Mouse (Mus musculus) intestine, embryonic 16.5 days (tissue): ENCODE results near the gene Gnat1. TPM values are rescaled to one million over a fixed set of nuclear protein-coding genes. Genes with fewer than 3 reads are reported as not detected.

Experiments used
- ATAC-seq: fragments of 200-750 bp; cut with Nextera tagmentation; 2 replicates; pipeline ENCODE4 v1.8.0; 2017; ENCODE audit warnings: moderate TSS enrichment, moderate library complexity
- H3K27ac ChIP-seq: fragments of 300-500 bp; sonication (generic); 2 replicates; pipeline ENCODE4 v1.5.1; 2014; ENCODE audit warnings: mild to moderate bottlenecking, low read length
- H3K27me3 ChIP-seq: fragments of 300-500 bp; sonication (generic); replicated peaks from 2 replicates; pipeline ENCODE4 v1.6.1; 2014; ENCODE audit warnings: low read length, control low read depth, mixed read lengths; ENCODE audit not compliant: control insufficient read depth, insufficient read depth
- H3K36me3 ChIP-seq: fragments of 300-500 bp; sonication (generic); 2 replicates; pipeline ENCODE4 v1.6.1; 2014; ENCODE audit warnings: low read length, control low read depth; ENCODE audit not compliant: control insufficient read depth, insufficient read depth
- H3K4me1 ChIP-seq: fragments of 300-500 bp; sonication (generic); 2 replicates; pipeline ENCODE4 v1.6.1; 2014; ENCODE audit warnings: low read length, control low read depth, mixed read lengths; ENCODE audit not compliant: control insufficient read depth, insufficient read depth
- H3K4me2 ChIP-seq: fragments of 300-500 bp; sonication (generic); 2 replicates; pipeline ENCODE4 v1.6.1; 2014; ENCODE audit warnings: low read depth, low read length, control low read depth
- H3K4me3 ChIP-seq: fragments of 300-500 bp; sonication (generic); 2 replicates; pipeline ENCODE4 v1.5.1; 2014; ENCODE audit warnings: mild to moderate bottlenecking, low read length
- H3K9ac ChIP-seq: fragments of 300-500 bp; sonication (generic); 2 replicates; pipeline ENCODE4 v1.6.1; 2014; ENCODE audit warnings: low read depth, low read length
- H3K9me3 ChIP-seq: fragments of 300-500 bp; sonication (generic); 2 replicates; pipeline ENCODE4 v1.6.1; 2016; ENCODE audit warnings: low read length, control low read depth; ENCODE audit not compliant: control insufficient read depth
- WGBS: fragments of 180-500 bp; shearing (Covaris S2); extraction: QIAGEN DNeasy Blood & Tissue Kit; methylation state at CpG from one replicate; pipeline ENCODE4 v1.1.7; 2014; 5-methylcytosine and 5-hydroxymethylcytosine counted together
- polyA plus RNA-seq: library from polyadenylated mRNA; unstranded; fragments of >200 nt; fragmentation: Nextera tagmentation; extraction: Ambion mirVana; gene quantifications from 2 replicates; pipeline ENCODE4 v1.2.1, GENCODE M21; 2015

The Gnat1 gene
- polyA plus RNA-seq, 1 experiment from 2014 or later = 1.6 TPM

GRCm38 (mm10) chr9:107701594-107701993, 22.1 kb upstream of the Gnat1 start:
- H3K4me2 ChIP-seq = no peak overlapping the region
- H3K9me3 ChIP-seq = no peaks in the 10 kb centered on the region
- H3K9ac ChIP-seq = peak overlapping the region; percentile 48
- no peak overlapping the region for H3K4me3 ChIP-seq
- no peaks in the 10 kb centered on the region for H3K27me3 ChIP-seq
- H3K27ac ChIP-seq = peak overlapping the region; percentile 46
- H3K4me1 ChIP-seq = peaks cover 92% of the 10 kb centered on the region
- no peaks in the 10 kb centered on the region for H3K36me3 ChIP-seq
- 38% methylated on average over 12 of the region's 12 CpGs for WGBS
- ATAC-seq = peak; percentile 26; the same call in 1 of the 2 replicates

GRCm38 (mm10) chr9:107700114-107700571, 20.6 kb upstream of the Gnat1 start:
- Histone ChIP-seq H3K4me2 (no peak overlapping the region), H3K27ac (peak overlapping the region; percentile 65), H3K9me3 (no peaks in the 10 kb centered on the region), H3K27me3 (no peaks in the 10 kb centered on the region), H3K36me3 (no peaks in the 10 kb centered on the region), H3K9ac (peak overlapping the region; percentile 4; the same call in 1 of the 2 replicates), H3K4me3 (no peak overlapping the region), H3K4me1 (peaks cover 85% of the 10 kb centered on the region)
- ATAC-seq = no peak
- WGBS = 43% methylated on average over 6 of the region's 6 CpGs

DNA sequence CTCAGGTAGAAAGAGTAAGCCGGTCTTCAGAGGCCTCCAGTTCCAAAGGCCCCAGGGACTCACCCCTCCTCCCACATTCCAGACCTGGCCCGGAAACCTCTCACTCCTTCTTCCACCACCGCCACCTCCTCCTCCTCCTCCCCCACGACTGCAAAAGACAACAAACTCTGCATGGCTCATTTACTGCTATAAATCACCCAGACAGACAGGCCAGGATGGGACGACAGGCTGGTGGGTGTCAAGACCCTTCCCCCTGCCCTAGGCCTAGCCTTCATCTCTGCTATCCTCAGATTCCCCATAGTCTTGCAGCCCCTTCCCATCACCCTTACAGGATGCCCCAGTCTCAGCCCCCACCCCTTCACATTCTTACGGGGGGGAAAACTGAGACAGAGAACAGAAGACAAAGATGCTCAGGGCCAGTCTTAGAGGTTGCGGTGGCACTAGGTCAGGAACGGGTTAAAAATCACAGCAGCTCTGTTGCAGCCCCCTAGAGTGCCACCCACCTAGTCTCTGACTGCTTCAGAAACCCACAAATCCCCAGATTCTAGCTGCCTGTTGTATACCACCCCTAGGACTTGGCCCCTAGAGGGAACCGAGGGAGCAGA, 20.0 kb upstream of the Gnat1 start:
- Histone ChIP-seq H3K4me3 (no peak overlapping the region), H3K27me3 (no peaks in the 10 kb centered on the region), H3K4me2 (peak overlapping the region; percentile 30; the same call in 1 of the 2 replicates), H3K36me3 (no peaks in the 10 kb centered on the region), H3K4me1 (peaks cover 78% of the 10 kb centered on the region), H3K9me3 (no peaks in the 10 kb centered on the region), H3K27ac (peak overlapping the region; percentile 65), H3K9ac (0 out of 2 replicates have a peak overlapping the region, but pooled peaks have one; percentile 4)
- 18% methylated on average over 9 of the region's 9 CpGs for WGBS
- ATAC-seq = no peak; the same call in 1 of the 2 replicates

- H3K27me3 ChIP-seq = no peaks in the 10 kb centered on the region
- 0 out of 2 replicates have a peak overlapping the region, but pooled peaks have one; percentile 23 for H3K9ac ChIP-seq
These were observed 19.2 kb upstream of the Gnat1 start for GRCm38 (mm10) chr9:107698611-107699190.

GRCm38 (mm10) chr9:107697811-107698521, 18.5 kb upstream of the Gnat1 start:
- peaks cover 66% of the 10 kb centered on the region for H3K4me1 ChIP-seq
- H3K36me3 ChIP-seq = no peaks in the 10 kb centered on the region
- H3K9ac ChIP-seq = no peak overlapping the region
- peak overlapping the region; percentile 30; the same call in 1 of the 2 replicates for H3K4me2 ChIP-seq
- no peak overlapping the region for H3K4me3 ChIP-seq
- H3K27ac ChIP-seq = peak overlapping the region; percentile 65
- H3K9me3 ChIP-seq = no peaks in the 10 kb centered on the region
- 34% methylated on average over 14 of the region's 14 CpGs for WGBS
- ATAC-seq = peak; percentile 17; the same call in 1 of the 2 replicates
- H3K27me3 ChIP-seq = no peaks in the 10 kb centered on the region

More at GRCm38 (mm10) chr9:107698611-107699190, 19.2 kb upstream of the Gnat1 start:
- Histone ChIP-seq H3K4me3 (no peak overlapping the region), H3K27ac (peak overlapping the region; percentile 65), H3K4me1 (peaks cover 70% of the 10 kb centered on the region), H3K36me3 (no peaks in the 10 kb centered on the region), H3K4me2 (peak overlapping the region; percentile 30), H3K9me3 (no peaks in the 10 kb centered on the region)
- 17% methylated on average over 14 of the region's 14 CpGs for WGBS
- ATAC-seq = peak; percentile 19

DNA sequence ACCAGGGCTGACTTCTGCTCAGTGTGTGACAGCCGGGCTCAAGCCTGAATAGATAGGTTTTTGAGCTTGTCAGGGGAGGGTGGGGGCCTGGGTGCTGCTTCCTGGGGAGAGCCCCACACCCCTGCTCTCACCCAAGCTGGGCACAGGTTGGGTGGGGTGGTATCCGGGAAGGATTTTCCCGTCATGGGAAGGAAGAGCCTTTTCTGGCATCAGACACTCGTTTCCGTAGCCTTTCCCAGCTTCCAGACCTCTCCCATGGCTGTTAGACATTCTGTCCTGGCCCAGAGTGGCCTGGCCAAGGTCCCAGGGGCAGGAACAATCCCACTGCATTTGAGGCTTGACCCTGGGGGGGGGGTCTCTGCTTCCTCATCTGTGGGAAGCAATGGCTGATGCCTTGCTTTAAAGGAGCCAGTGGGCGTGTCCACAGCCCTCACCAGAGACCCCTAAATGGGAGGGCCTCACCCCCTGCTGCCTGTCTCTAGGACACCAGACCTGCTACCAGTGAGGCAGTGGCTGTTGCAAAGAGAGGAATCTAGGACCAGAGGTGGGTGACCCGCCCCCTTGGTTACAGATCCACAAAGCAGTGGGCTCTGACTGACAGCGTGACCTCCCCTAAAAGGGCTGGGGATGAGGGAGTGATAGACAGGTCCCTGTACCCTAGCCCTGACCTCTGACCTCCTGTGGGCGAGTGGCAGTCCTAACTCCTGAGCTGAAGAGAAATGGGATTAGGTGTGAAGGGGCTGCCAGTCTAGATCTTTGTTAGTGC, 17.5 kb upstream of the Gnat1 start:
- Histone ChIP-seq H3K4me2 (no peak overlapping the region), H3K4me1 (peaks cover 57% of the 10 kb centered on the region), H3K27me3 (no peaks in the 10 kb centered on the region), H3K4me3 (no peak overlapping the region), H3K9ac (no peak overlapping the region), H3K27ac (0 out of 2 replicates have a peak overlapping the region, but pooled peaks have one; percentile 31), H3K9me3 (no peaks in the 10 kb centered on the region), H3K36me3 (no peaks in the 10 kb centered on the region)
- 67% methylated on average over 9 of the region's 9 CpGs for WGBS
- ATAC-seq = no peak

- Histone ChIP-seq H3K4me1 (peaks cover 49% of the 10 kb centered on the region), H3K4me2 (no peak overlapping the region), H3K36me3 (no peaks in the 10 kb centered on the region), H3K9me3 (no peaks in the 10 kb centered on the region), H3K27ac (0 out of 2 replicates have a peak overlapping the region, but pooled peaks have one; percentile 13), H3K9ac (no peak overlapping the region), H3K4me3 (no peak overlapping the region), H3K27me3 (no peaks in the 10 kb centered on the region)
- 47% methylated on average over 6 of the region's 6 CpGs for WGBS
- no peak for ATAC-seq
These were observed 16.6 kb upstream of the Gnat1 start for GRCm38 (mm10) chr9:107696106-107696479.

- ATAC-seq = no peak
- Histone ChIP-seq H3K4me2 (no peak overlapping the region), H3K27ac (0 out of 2 replicates have a peak overlapping the region, but pooled peaks have one; percentile 13), H3K4me1 (peaks cover 44% of the 10 kb centered on the region), H3K36me3 (no peaks in the 10 kb centered on the region), H3K27me3 (no peaks in the 10 kb centered on the region), H3K9me3 (no peaks in the 10 kb centered on the region), H3K9ac (no peak overlapping the region), H3K4me3 (no peak overlapping the region)
- WGBS = 82% methylated on average over 12 of the region's 12 CpGs
These were observed 16.1 kb upstream of the Gnat1 start for GRCm38 (mm10) chr9:107695441-107696105.
